8 mouse cellular contexts compared by ENCODE assay signal in genomic region chr13:45538532-45539204, GRCm38 (mm10). TPM values are rescaled to one million over a fixed set of nuclear protein-coding genes. Genes with fewer than 3 reads are reported as not detected.
A peak's percentile ranks its signal among the peaks of the same experiment; 100 is the strongest.
DNase-seq lines count a peak whose midpoint lies in the region; ATAC-seq and TF ChIP-seq lines count a peak whose summit lies in the region.

No protein-coding gene starts in this region.

- no peaks in the 10 kb centered on the region for H3K9me3 ChIP-seq in MEL (replicated peaks; ENCODE audit: insufficient read depth, low read length)
- H3K9me3 ChIP-seq in forebrain, embryonic 15.5 days = no peaks in the 10 kb centered on the region
- no peaks in the 10 kb centered on the region for H3K9me3 ChIP-seq in heart, postnatal 0 days (replicated peaks; ENCODE audit: control insufficient read depth, low read length)
- H3K9me3 ChIP-seq in liver, embryonic 12.5 days (replicated peaks) = no peaks in the 10 kb centered on the region
- H3K9me3 ChIP-seq in neural tube, embryonic 13.5 days = peaks cover 4% of the 10 kb centered on the region; the same call in 1 of the 2 replicates

- H3K79me2 ChIP-seq in MEL (ENCODE audit: control insufficient read depth, insufficient read depth, low read length, poor library complexity) = no peaks in the 10 kb centered on the region

- no peak for TF ChIP-seq POLR2A in MEL (IDR thresholded peaks at IDR 0.05; ENCODE audit: control insufficient read depth in 1 of 2, insufficient read depth in 1 of 2, low read depth in 1 of 2, low read length in 2 of 2, poor library complexity in 1 of 2)

- TF ChIP-seq EP300 in MEL (IDR thresholded peaks at IDR 0.05; ENCODE audit: low read depth in 1 of 2, low read length in 2 of 2) = no peak
- peak; percentile 28; the same call in 1 of the 2 replicates for TF ChIP-seq EP300 in heart, postnatal 0 days (IDR thresholded peaks at IDR 0.05; ENCODE audit: low read depth)

- H3K27ac ChIP-seq in MEL (ENCODE audit: control insufficient read depth, low read depth, low read length) = no peak overlapping the region
- H3K27ac ChIP-seq in forebrain, embryonic 15.5 days (replicated peaks) = peak overlapping the region; percentile 65
- peak overlapping the region; percentile 85 for H3K27ac ChIP-seq in heart, postnatal 0 days (ENCODE audit: low read depth)
- H3K27ac ChIP-seq in liver, embryonic 12.5 days = peak overlapping the region; percentile 70
- H3K27ac ChIP-seq in neural tube, embryonic 13.5 days (replicated peaks) = peak overlapping the region; percentile 82

- H3K36me3 ChIP-seq in MEL (ENCODE audit: control insufficient read depth in 1 of 2, insufficient read depth in 2 of 2, low read length in 2 of 2) = peaks cover 0 to 5% of the 10 kb centered on the region in 2 experiments; a peak in 3 of 4 replicates
- H3K36me3 ChIP-seq in forebrain, embryonic 15.5 days = no peaks in the 10 kb centered on the region
- H3K36me3 ChIP-seq in heart, postnatal 0 days (replicated peaks; ENCODE audit: control insufficient read depth, insufficient read depth, low read length) = peaks cover 42% of the 10 kb centered on the region
- peaks cover 98% of the 10 kb centered on the region for H3K36me3 ChIP-seq in liver, embryonic 12.5 days
- H3K36me3 ChIP-seq in neural tube, embryonic 13.5 days = peaks cover 11% of the 10 kb centered on the region; the same call in 1 of the 2 replicates

- ATAC-seq in cerebellum, adult (ENCODE audit: insufficient number of reproducible peaks, low FRiP score, low TSS enrichment) = peak; percentile 88
- peak; percentile 92 for ATAC-seq in forebrain, embryonic 15.5 days (replicated peaks)
- ATAC-seq in heart, postnatal 0 days (ENCODE audit: insufficient read depth, low read depth) = peak; percentile 64
- ATAC-seq in liver, embryonic 12.5 days = peak; percentile 65
- ATAC-seq in neural tube, embryonic 13.5 days (ENCODE audit: low read depth) = peak; percentile 95
- ATAC-seq in monocyte, adult 5-6 weeks (replicated peaks; ENCODE audit: insufficient number of reproducible peaks, low FRiP score, low TSS enrichment, poor library complexity, severe bottlenecking) = no peak

- no peak for DNase-seq in MEL (ENCODE audit: low read depth, low spot score)
- peak; percentile 86 for DNase-seq in heart, postnatal 0 days (ENCODE audit: low spot score)
- peak; percentile 66 for DNase-seq in kidney, postnatal 14 days

- H3K4me3 ChIP-seq in MEL (ENCODE audit: control insufficient read depth in 1 of 2, insufficient read depth in 1 of 2, low read depth in 2 of 2, low read length in 2 of 2) = no peak overlapping the region
- peak overlapping the region; percentile 35 for H3K4me3 ChIP-seq in forebrain, embryonic 15.5 days
- peak overlapping the region; percentile 37 for H3K4me3 ChIP-seq in heart, postnatal 0 days (ENCODE audit: low read depth, low read length)
- H3K4me3 ChIP-seq in liver, embryonic 12.5 days = no peak overlapping the region
- H3K4me3 ChIP-seq in neural tube, embryonic 13.5 days = peak overlapping the region; percentile 41

- no peak overlapping the region for H3K9ac ChIP-seq in MEL (ENCODE audit: control insufficient read depth, low read depth, low read length, poor library complexity, severe bottlenecking)
- peak overlapping the region; percentile 33 for H3K9ac ChIP-seq in forebrain, embryonic 15.5 days (replicated peaks)
- H3K9ac ChIP-seq in heart, postnatal 0 days (replicated peaks; ENCODE audit: low read depth, low read length) = no peak overlapping the region; the same call in 1 of the 2 replicates
- H3K9ac ChIP-seq in liver, embryonic 12.5 days = 0 out of 2 replicates have a peak overlapping the region, but pooled peaks have one; percentile 10
- H3K9ac ChIP-seq in neural tube, embryonic 13.5 days = peak overlapping the region; percentile 70

- 30% methylated on average over 10 of the region's 10 CpGs for WGBS in forebrain, embryonic 15.5 days
- 15% methylated on average over 10 of the region's 10 CpGs for WGBS in heart, postnatal 0 days
- 33% methylated on average over 10 of the region's 10 CpGs for WGBS in liver, embryonic 12.5 days (ENCODE audit: insufficient replicate concordance)
- 35% methylated on average over 10 of the region's 10 CpGs for WGBS in neural tube, embryonic 13.5 days

- TF ChIP-seq CTCF in MEL (IDR thresholded peaks at IDR 0.05 in 2 of 3, conservative IDR thresholded peaks at IDR 0.05 in 1 of 3; ENCODE audit: control insufficient read depth in 1 of 3, insufficient read depth in 1 of 3, low read depth in 2 of 3, low read length in 3 of 3, poor library complexity in 1 of 3, severe bottlenecking in 1 of 3) = peak in 1 of 3 experiments; percentile 16; a peak in 2 of 6 replicates
- peak; percentile 97 for TF ChIP-seq CTCF in heart, postnatal 0 days (IDR thresholded peaks at IDR 0.05; ENCODE audit: low read depth)

- H3K4me1 ChIP-seq in MEL (ENCODE audit: control insufficient read depth in 1 of 2, insufficient read depth in 2 of 2, low read length in 2 of 2) = peaks cover 2 to 9% of the 10 kb centered on the region in 2 experiments; a peak in 3 of 4 replicates
- H3K4me1 ChIP-seq in forebrain, embryonic 15.5 days = peaks cover 14% of the 10 kb centered on the region
- peaks cover 36% of the 10 kb centered on the region for H3K4me1 ChIP-seq in heart, postnatal 0 days (ENCODE audit: control insufficient read depth, insufficient read depth)
- peaks cover 75% of the 10 kb centered on the region for H3K4me1 ChIP-seq in liver, embryonic 12.5 days
- H3K4me1 ChIP-seq in neural tube, embryonic 13.5 days (replicated peaks) = peaks cover 15% of the 10 kb centered on the region

- peak; percentile 13 for TF ChIP-seq RAD21 in MEL (IDR thresholded peaks at IDR 0.05; ENCODE audit: low read depth, low read length)

- no peaks in the 10 kb centered on the region for H3K27me3 ChIP-seq in MEL (ENCODE audit: control insufficient read depth in 1 of 2, insufficient read depth in 2 of 2, low read length in 2 of 2)
- H3K27me3 ChIP-seq in forebrain, embryonic 15.5 days = no peaks in the 10 kb centered on the region
- H3K27me3 ChIP-seq in heart, postnatal 0 days (ENCODE audit: control insufficient read depth, insufficient read depth, low read length) = no peaks in the 10 kb centered on the region
- no peaks in the 10 kb centered on the region for H3K27me3 ChIP-seq in liver, embryonic 12.5 days (replicated peaks)
- H3K27me3 ChIP-seq in neural tube, embryonic 13.5 days = no peaks in the 10 kb centered on the region

- H3K4me2 ChIP-seq in forebrain, embryonic 15.5 days (replicated peaks) = peak overlapping the region; percentile 54
- H3K4me2 ChIP-seq in heart, postnatal 0 days (ENCODE audit: low read depth, low read length) = peak overlapping the region; percentile 66
- H3K4me2 ChIP-seq in liver, embryonic 12.5 days = peak overlapping the region; percentile 37
- peak overlapping the region; percentile 66 for H3K4me2 ChIP-seq in neural tube, embryonic 13.5 days

TF ChIP-seq in MEL, 35 proteins besides CTCF, POLR2A, EP300 and RAD21:
- TF ChIP-seq ELF1 (IDR thresholded peaks at IDR 0.05; ENCODE audit: low read depth, low read length) (no peak), NELFE (IDR thresholded peaks at IDR 0.05; ENCODE audit: low read depth, low read length) (no peak)
TF ChIP-seq in MEL: peak in this region for 0.

RNA-seq across cellular contexts. Expression of gene Gmpr, which starts 31.4 kb away (rescaled TPM):
- total RNA-seq in MEL (2012; rRNA removed) = 60.9 and 64.2 TPM in 2 replicates
- 100 to 1,000 TPM in 1 of 2 experiments, not detected in 1; 130 TPM for polyA plus RNA-seq in MEL (2012; ENCODE audit: insufficient read depth in 1 of 2, insufficient read length in 2 of 2, low read depth in 1 of 2, low replicate concordance in 2 of 2, missing spikeins in 1 of 2)
- 19.6 and 23.0 TPM in 2 replicates for polyA plus RNA-seq in forebrain, embryonic 15.5 days (2015; fragmentation: Nextera tagmentation; extraction: Ambion mirVana)
- 195 TPM in 2 replicates for total RNA-seq in heart, postnatal 0 days (2014; rRNA removed; ENCODE audit: low replicate concordance)
- 282 and 284 TPM in 2 replicates for polyA plus RNA-seq in heart, postnatal 0 days (2015; fragmentation: Nextera tagmentation; extraction: Ambion mirVana)
- polyA plus RNA-seq in liver, embryonic 12.5 days (2016; fragmentation: Nextera tagmentation; extraction: Ambion mirVana) = 364 and 366 TPM in 2 replicates
- polyA plus RNA-seq in neural tube, embryonic 13.5 days (2015; fragmentation: Nextera tagmentation; extraction: Ambion mirVana) = 39.2 and 41.7 TPM in 2 replicates
- 1.8 to 2.3 TPM in 2 of 3 replicates, not detected in the other for total RNA-seq in monocyte, adult 5-6 weeks (2017)

Comparison
In these comparisons a context has a peak if more than half of its experiments do, and no peak if none do; other contexts are left out.
1. H3K4me3 ChIP-seq: peak in forebrain, embryonic 15.5 days (single experiment), heart, postnatal 0 days (single experiment) and neural tube, embryonic 13.5 days (single experiment); none in MEL (0 of 2) and liver, embryonic 12.5 days (single experiment).
2. H3K9ac ChIP-seq: peak in forebrain, embryonic 15.5 days (single experiment), liver, embryonic 12.5 days (single experiment) and neural tube, embryonic 13.5 days (single experiment); none in MEL (single experiment) and heart, postnatal 0 days (single experiment).
3. Peak in every context shown above with its lines, with median percentiles within 50 percentile points of each other: H3K4me2 ChIP-seq.